Mouse (Mus musculus) adrenal gland, adult (tissue): ENCODE measurements at regions not wholly inside any gene's neighbourhood (a gene's known extent, or its start where the extent isn't known, plus 50 kb on each side); places are given as distances from the start of the nearest gene placed in this dataset.
A peak's percentile ranks its signal among the peaks of the same experiment; 100 is the strongest.

Source experiments
- DNase-seq, 2 experiments: peaks; one replicate each; pipeline ENCODE4 v3.0.0; 2022 to 2023; ENCODE audit warnings: low spot score in 1 of 2; ENCODE audit not compliant: inconsistent age in 2 of 2

DNA sequence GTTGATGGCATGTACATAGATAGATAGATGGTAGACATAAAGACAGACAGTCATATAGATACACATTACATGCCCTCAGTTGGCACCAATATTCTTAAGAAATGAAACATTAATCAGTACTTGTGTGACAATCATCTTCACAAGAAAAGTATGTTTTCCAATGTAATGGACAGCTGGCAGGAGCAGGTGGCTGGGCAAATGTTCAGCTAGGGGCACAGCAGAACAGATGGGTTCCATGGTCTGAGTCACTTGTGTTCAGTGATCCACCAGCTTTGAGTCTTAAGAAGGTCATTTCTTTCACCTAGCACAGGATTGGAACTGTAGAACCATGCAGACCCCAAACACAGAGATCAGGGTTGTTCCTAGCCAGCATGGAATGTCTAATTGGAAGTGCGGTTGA, 2631.2 kb upstream of the 5930422O12Rik start:
- DNase-seq: no peak

DNA sequence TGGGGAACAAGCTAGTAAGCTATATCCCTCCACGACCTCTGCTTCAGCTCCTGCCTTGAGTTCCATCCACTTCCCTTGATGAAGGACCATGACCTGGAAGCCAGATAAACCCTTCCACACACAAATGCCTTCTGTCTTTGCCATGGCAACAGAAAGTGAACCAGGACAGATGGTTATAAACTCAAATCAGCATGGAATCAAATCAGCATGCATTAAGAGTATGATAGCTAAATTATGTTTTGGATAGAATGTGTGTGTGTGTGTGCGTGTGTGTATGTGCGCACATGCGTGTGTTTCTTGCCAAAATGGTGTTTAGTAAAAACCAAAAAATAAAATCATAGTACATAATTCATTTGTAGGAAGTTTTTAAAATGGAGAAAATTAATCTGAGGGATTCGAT, 2611.5 kb upstream of the 5930422O12Rik start:
- DNase-seq: no peak

DNA sequence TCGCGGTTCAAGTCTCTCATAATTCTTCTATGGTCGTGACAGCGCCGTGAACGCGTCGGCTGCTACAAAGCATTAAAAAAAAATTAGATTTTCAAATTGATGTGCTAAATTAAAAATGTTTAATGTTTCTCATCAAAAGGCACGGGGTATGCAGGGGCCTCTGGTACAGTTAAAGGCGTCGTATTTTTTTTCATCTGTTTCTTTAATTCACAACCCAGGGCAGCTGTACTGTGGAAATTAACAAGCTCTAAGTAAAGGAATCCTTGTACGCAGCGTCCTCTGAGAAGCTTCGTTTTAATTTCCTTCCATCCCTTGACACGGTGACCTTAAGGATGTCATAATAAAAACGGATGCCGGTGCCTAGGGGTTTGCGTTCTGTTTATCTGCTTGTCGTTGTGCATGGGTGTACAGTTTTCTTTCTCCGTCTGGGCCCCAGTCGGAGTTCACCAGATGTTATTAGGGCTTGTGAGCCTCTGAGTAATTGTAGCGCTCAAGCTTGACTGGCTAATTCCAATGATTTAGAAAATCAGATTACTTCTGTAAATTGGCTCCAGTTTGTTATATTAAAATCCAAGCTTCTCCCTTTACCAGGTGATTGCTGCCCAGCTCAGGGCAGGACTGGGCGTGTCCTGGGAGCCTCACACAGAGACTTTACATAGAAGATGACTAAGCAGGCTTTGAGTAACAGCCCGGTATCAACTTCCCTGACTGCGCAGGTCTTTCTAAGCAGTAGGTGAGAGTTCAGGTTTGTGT, 2605.5 kb upstream of the 5930422O12Rik start:
- no peak for DNase-seq

- no peak for DNase-seq
Observed at GRCm38 (mm10) chr8:30823588-30823938, 2604.9 kb upstream of the 5930422O12Rik start.

GRCm38 (mm10) chr8:30826021-30826420, 2602.5 kb upstream of the 5930422O12Rik start:
- no peak for DNase-seq

GRCm38 (mm10) chr8:30838056-30838455, 2590.5 kb upstream of the 5930422O12Rik start:
- no peak for DNase-seq

DNA sequence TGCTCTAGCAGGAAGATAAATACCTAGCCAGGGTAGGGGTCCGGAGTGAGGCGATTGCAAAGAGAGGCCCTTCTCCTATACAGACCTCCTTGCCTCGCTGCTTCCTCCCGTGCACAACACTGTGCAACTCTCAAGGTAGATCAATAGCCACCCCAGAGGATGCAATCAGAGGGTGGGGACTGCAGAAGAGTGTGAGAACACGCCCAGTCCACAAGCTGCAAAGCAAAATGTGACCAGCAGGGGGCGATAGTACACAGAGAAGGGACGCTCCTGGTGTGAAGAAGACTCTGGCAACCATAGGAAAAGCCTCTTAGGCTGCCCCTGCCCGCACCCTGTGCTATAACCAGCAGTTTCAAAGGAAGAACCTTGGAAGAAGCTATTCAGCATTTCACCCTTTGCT, 2588.4 kb upstream of the 5930422O12Rik start:
- DNase-seq: peak; percentile 32 to 80

- no peak for DNase-seq
Observed at GRCm38 (mm10) chr8:30863017-30863416, 2565.5 kb upstream of the 5930422O12Rik start.

GRCm38 (mm10) chr8:30906044-30906695, 2522.3 kb upstream of the 5930422O12Rik start:
- no peak for DNase-seq

GRCm38 (mm10) chr8:30913664-30914063, 2514.8 kb upstream of the 5930422O12Rik start:
- peak; percentile 6 to 24 for DNase-seq

- no peak for DNase-seq
Observed at GRCm38 (mm10) chr8:30915127-30915526, 2513.4 kb upstream of the 5930422O12Rik start.

GRCm38 (mm10) chr8:30915601-30916171, 2512.8 kb upstream of the 5930422O12Rik start:
- peak in 1 of 2 experiments; percentile 46 for DNase-seq

GRCm38 (mm10) chr8:30916184-30916751, 2512.2 kb upstream of the 5930422O12Rik start:
- DNase-seq: peak in 1 of 2 experiments; percentile 19

DNA sequence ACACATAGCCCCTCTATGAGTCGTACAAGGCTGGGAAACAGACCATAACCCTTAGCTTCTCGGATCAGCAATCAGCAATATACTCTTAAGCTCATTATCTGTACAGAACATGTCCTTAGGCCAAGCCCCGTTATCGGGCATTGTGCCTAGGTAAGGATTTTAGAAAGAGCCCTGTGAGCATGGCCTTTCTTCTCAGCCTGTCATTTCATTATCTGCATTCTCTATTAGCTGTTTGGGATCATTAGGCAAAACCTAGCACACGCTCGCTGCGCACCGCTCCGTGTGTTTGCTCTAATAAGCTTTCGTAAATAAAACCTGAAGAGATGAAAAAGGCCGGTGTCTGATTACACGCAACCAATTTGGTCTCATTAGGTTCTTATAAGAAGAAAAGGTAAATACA, 2507.1 kb upstream of the 5930422O12Rik start:
- DNase-seq: no peak

- peak; percentile 34 to 82 for DNase-seq
Observed at GRCm38 (mm10) chr8:30923301-30924159, 2505.0 kb upstream of the 5930422O12Rik start.

GRCm38 (mm10) chr8:30924160-30924534, 2504.4 kb upstream of the 5930422O12Rik start:
- no peak for DNase-seq

- DNase-seq: no peak
Observed at GRCm38 (mm10) chr8:30924656-30925055, 2503.9 kb upstream of the 5930422O12Rik start.

GRCm38 (mm10) chr8:30937449-30938075, 2490.9 kb upstream of the 5930422O12Rik start:
- DNase-seq: no peak

GRCm38 (mm10) chr8:30940901-30941300, 2487.6 kb upstream of the 5930422O12Rik start:
- no peak for DNase-seq

- DNase-seq: no peak
Observed at GRCm38 (mm10) chr8:30941511-30942175, 2486.9 kb upstream of the 5930422O12Rik start.
